Mouse (Mus musculus): ENCODE data around the gene Hpse. TPM values are rescaled to one million over a fixed set of nuclear protein-coding genes. Genes with fewer than 3 reads are reported as not detected.

Hpse gene
- polyA plus RNA-seq, 1 experiment = 0.44 TPM

DNA sequence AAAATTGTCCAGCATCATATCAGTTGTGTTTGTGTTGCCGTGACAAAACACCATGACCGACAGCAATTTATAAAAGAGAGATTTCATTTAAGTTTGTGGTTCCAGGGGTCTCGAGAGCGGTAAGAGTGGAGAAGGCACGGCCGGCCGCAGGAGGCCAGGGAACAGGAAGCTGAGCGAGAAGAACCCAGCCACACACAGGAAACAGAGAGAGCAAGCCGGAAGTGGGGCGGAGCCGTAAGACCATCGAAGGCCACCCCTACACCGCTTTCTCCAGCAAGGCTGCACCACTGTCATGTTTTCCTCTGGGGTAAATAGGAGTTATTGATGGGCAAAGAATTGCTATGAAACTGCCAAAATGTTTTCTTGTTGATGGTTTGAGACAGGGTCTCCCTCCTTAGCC is 9.2 kb upstream of the Hpse start:
- H3K36me3 ChIP-seq (ENCODE audit: control insufficient read depth, insufficient read depth) = no peaks in the 10 kb centered on the region
- TF ChIP-seq MYOD1 (IDR thresholded peaks at IDR 0.05; ENCODE audit: control insufficient read depth, insufficient read length, low read depth) (no peak), FOSL1 (IDR thresholded peaks at IDR 0.05; ENCODE audit: insufficient read depth, low read length, poor library complexity, severe bottlenecking) (no peak), MYOG (IDR thresholded peaks at IDR 0.05; ENCODE audit: control insufficient read depth, extremely low read depth, insufficient read length) (no peak), CEBPB (IDR thresholded peaks at IDR 0.05; ENCODE audit: low read depth) (no peak)

DNA sequence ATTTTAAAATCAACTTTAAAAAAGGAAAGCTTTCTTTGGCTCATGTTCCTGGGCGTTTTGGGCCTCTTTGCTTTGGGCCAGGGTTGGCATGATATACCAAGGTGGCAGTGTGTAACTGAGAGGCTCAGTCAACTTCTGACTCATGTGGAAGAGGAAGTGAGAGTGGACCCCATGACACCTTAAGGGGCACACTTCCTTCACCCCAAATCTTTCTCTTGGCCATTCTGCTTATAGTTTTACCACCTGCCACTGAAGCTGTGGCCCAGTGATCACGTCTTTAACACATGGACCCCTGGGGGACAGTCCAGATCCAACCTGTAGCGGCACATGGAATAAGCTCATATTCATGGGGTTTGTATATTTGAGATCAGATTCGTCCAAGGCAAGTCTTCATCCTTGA is 6.5 kb upstream of the Hpse start:
- H3K79me2 ChIP-seq (ENCODE audit: control insufficient read depth, insufficient read depth) = no peaks in the 10 kb centered on the region
- H3K79me3 ChIP-seq (ENCODE audit: low read depth) = no peaks in the 10 kb centered on the region
- H3K4me3 ChIP-seq (ENCODE audit: insufficient read depth, poor library complexity, severe bottlenecking) = no peak overlapping the region
- H3K27me3 ChIP-seq (ENCODE audit: control insufficient read depth, insufficient read depth, insufficient read length) = no peaks in the 10 kb centered on the region
- TF ChIP-seq FOSL1 (IDR thresholded peaks at IDR 0.05; ENCODE audit: insufficient read depth, low read length, poor library complexity, severe bottlenecking) (no peak), CEBPB (IDR thresholded peaks at IDR 0.05; ENCODE audit: low read depth) (no peak), USF1 (IDR thresholded peaks at IDR 0.05; ENCODE audit: low read depth) (no peak), MYOG (IDR thresholded peaks at IDR 0.05; ENCODE audit: control insufficient read depth, extremely low read depth, insufficient read length) (no peak), MYOD1 (IDR thresholded peaks at IDR 0.05; ENCODE audit: control insufficient read depth, insufficient read length, low read depth) (no peak), CTCF (IDR thresholded peaks at IDR 0.05; ENCODE audit: control insufficient read depth, insufficient read depth, insufficient read length) (no peak), MAX (IDR thresholded peaks at IDR 0.05) (no peak)
- no peaks in the 10 kb centered on the region for H3K36me3 ChIP-seq (ENCODE audit: control insufficient read depth, insufficient read depth)
- no peak overlapping the region for H3ac ChIP-seq (ENCODE audit: control insufficient read depth, insufficient read length, low read depth)

More for the DNA sequence above, 9.2 kb upstream of the Hpse start:
- H3ac ChIP-seq (ENCODE audit: control insufficient read depth, insufficient read length, low read depth) = no peak overlapping the region
- no peaks in the 10 kb centered on the region for H3K27me3 ChIP-seq (ENCODE audit: control insufficient read depth, insufficient read depth, insufficient read length)
- no peaks in the 10 kb centered on the region for H3K79me3 ChIP-seq (ENCODE audit: low read depth)
- no peaks in the 10 kb centered on the region for H3K79me2 ChIP-seq (ENCODE audit: control insufficient read depth, insufficient read depth)
- no peak overlapping the region for H3K4me3 ChIP-seq (ENCODE audit: insufficient read depth, poor library complexity, severe bottlenecking)

DNA sequence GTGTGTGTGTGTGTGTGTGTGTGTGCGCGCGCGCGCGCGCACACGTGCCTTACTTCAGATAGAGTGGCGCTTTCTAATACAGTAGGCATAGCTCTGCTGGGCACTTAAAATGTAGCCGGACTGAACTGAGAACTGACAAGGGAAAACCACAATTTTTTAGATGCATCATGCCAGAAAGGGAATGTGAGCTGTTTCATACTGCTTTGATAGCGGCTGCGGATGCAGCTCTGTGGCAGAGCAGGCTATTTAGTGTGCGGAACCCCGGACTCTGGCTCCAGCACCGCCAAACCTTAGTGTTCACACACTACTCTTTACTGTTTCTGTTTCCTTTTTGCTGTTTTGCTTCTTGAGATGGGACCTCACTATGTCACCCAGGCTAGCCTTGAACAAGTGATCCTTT is 2.8 kb downstream of the Hpse start:
- Histone ChIP-seq H3K79me3 (ENCODE audit: low read depth) (no peaks in the 10 kb centered on the region), H3K79me2 (ENCODE audit: control insufficient read depth, insufficient read depth) (no peaks in the 10 kb centered on the region), H3K4me3 (ENCODE audit: insufficient read depth, poor library complexity, severe bottlenecking) (no peak overlapping the region), H3ac (ENCODE audit: control insufficient read depth, insufficient read length, low read depth) (no peak overlapping the region), H3K27me3 (ENCODE audit: control insufficient read depth, insufficient read depth, insufficient read length) (no peaks in the 10 kb centered on the region), H3K36me3 (ENCODE audit: control insufficient read depth, insufficient read depth) (no peaks in the 10 kb centered on the region)
- no peak for TF ChIP-seq CTCF (IDR thresholded peaks at IDR 0.05; ENCODE audit: control insufficient read depth, insufficient read depth, insufficient read length)

DNA sequence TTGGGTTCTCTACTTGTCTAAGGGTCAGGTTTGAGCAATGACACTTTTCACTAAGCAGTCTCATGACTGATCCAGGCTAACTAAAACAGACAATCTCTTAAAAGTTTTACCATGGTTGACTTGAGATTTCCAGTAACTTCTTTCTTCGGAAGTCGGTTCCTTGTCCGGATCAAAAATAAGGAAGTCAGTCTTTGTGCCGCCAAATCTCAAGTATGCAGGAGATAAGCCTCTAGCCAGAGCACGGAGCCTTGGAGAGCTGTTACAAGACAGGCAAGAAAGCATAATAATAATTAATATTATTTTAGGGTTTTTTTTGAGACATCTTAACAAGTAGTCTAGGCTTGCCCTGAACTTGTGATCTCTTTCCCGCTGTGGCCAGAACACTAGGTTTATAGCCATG is 8.3 kb downstream of the Hpse start:
- no peaks in the 10 kb centered on the region for H3K36me3 ChIP-seq (ENCODE audit: control insufficient read depth, insufficient read depth)
- no peaks in the 10 kb centered on the region for H3K27me3 ChIP-seq (ENCODE audit: control insufficient read depth, insufficient read depth, insufficient read length)
- H3K79me3 ChIP-seq (ENCODE audit: low read depth) = no peaks in the 10 kb centered on the region
- no peak overlapping the region for H3K4me3 ChIP-seq (ENCODE audit: insufficient read depth, poor library complexity, severe bottlenecking)
- H3ac ChIP-seq (ENCODE audit: control insufficient read depth, insufficient read length, low read depth) = no peak overlapping the region
- no peaks in the 10 kb centered on the region for H3K79me2 ChIP-seq (ENCODE audit: control insufficient read depth, insufficient read depth)
- TF ChIP-seq MAX (IDR thresholded peaks at IDR 0.05) (no peak), CTCF (IDR thresholded peaks at IDR 0.05; ENCODE audit: control insufficient read depth, insufficient read depth, insufficient read length) (no peak), CEBPB (IDR thresholded peaks at IDR 0.05; ENCODE audit: low read depth) (no peak), FOSL1 (IDR thresholded peaks at IDR 0.05; ENCODE audit: insufficient read depth, low read length, poor library complexity, severe bottlenecking) (no peak), USF1 (IDR thresholded peaks at IDR 0.05; ENCODE audit: low read depth) (no peak), MYOD1 (IDR thresholded peaks at IDR 0.05; ENCODE audit: control insufficient read depth, insufficient read length, low read depth) (no peak), MYOG (IDR thresholded peaks at IDR 0.05; ENCODE audit: control insufficient read depth, extremely low read depth, insufficient read length) (no peak)

DNA sequence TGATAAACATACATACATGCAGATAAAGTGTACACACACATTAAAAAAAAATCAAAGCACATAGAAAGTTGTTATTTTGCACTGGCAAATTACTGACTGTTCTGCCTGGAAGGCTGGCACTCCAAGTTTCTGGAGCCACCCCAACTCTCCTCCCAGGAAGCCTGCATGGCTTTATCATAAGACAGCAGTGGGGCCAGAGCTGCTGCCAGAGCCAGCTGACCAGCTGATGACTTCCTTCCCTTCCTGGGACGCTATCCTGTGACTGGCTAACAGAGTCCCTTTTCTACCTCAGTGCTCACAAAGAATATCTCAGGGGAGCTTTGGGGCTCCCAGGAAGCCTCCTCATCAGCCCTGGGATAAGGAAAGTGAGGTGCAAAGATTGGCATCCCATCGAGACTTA is 9.5 kb downstream of the Hpse start:
- Histone ChIP-seq H3K79me3 (ENCODE audit: low read depth) (no peaks in the 10 kb centered on the region), H3K27me3 (ENCODE audit: control insufficient read depth, insufficient read depth, insufficient read length) (no peaks in the 10 kb centered on the region), H3K36me3 (ENCODE audit: control insufficient read depth, insufficient read depth) (no peaks in the 10 kb centered on the region), H3K79me2 (ENCODE audit: control insufficient read depth, insufficient read depth) (no peaks in the 10 kb centered on the region), H3ac (ENCODE audit: control insufficient read depth, insufficient read length, low read depth) (no peak overlapping the region), H3K4me3 (ENCODE audit: insufficient read depth, poor library complexity, severe bottlenecking) (no peak overlapping the region)
- TF ChIP-seq MAX (IDR thresholded peaks at IDR 0.05) (no peak), USF1 (IDR thresholded peaks at IDR 0.05; ENCODE audit: low read depth) (no peak), FOSL1 (IDR thresholded peaks at IDR 0.05; ENCODE audit: insufficient read depth, low read length, poor library complexity, severe bottlenecking) (no peak), CEBPB (IDR thresholded peaks at IDR 0.05; ENCODE audit: low read depth) (no peak), MYOG (IDR thresholded peaks at IDR 0.05; ENCODE audit: control insufficient read depth, extremely low read depth, insufficient read length) (no peak), MYOD1 (IDR thresholded peaks at IDR 0.05; ENCODE audit: control insufficient read depth, insufficient read length, low read depth) (no peak), CTCF (IDR thresholded peaks at IDR 0.05; ENCODE audit: control insufficient read depth, insufficient read depth, insufficient read length) (no peak)

DNA sequence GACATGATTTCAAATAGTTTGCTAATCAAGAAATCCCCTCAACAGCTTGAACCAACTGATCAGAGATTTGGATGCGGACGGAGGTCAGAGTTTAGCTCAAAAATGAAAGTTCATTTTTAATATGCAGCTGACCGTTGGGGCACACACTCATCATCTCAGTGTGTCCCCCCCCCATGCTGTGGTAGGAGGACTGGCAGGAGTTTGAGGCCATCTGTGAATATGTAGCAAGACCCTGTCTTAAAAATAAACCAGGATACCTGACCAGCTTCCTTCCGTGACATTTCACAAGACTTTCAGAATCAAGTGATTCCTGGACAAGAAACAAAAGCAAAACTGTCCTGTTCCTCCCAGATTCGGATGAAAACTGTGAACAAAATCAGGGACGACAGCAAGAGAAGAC is 10.5 kb downstream of the Hpse start:
- H3K36me3 ChIP-seq (ENCODE audit: control insufficient read depth, insufficient read depth) = no peaks in the 10 kb centered on the region
- H3ac ChIP-seq (ENCODE audit: control insufficient read depth, insufficient read length, low read depth) = no peak overlapping the region
- H3K79me3 ChIP-seq (ENCODE audit: low read depth) = no peaks in the 10 kb centered on the region
- no peak for TF ChIP-seq USF1 (IDR thresholded peaks at IDR 0.05; ENCODE audit: low read depth)
- no peak for TF ChIP-seq CEBPB (IDR thresholded peaks at IDR 0.05; ENCODE audit: low read depth)
- TF ChIP-seq MYOD1 (IDR thresholded peaks at IDR 0.05; ENCODE audit: control insufficient read depth, insufficient read length, low read depth) = no peak
- TF ChIP-seq FOSL1 (IDR thresholded peaks at IDR 0.05; ENCODE audit: insufficient read depth, low read length, poor library complexity, severe bottlenecking) = no peak
- TF ChIP-seq MAX (IDR thresholded peaks at IDR 0.05) = no peak
- no peak for TF ChIP-seq CTCF (IDR thresholded peaks at IDR 0.05; ENCODE audit: control insufficient read depth, insufficient read depth, insufficient read length)
- TF ChIP-seq MYOG (IDR thresholded peaks at IDR 0.05; ENCODE audit: control insufficient read depth, extremely low read depth, insufficient read length) = no peak
- H3K4me3 ChIP-seq (ENCODE audit: insufficient read depth, poor library complexity, severe bottlenecking) = no peak overlapping the region
- H3K27me3 ChIP-seq (ENCODE audit: control insufficient read depth, insufficient read depth, insufficient read length) = no peaks in the 10 kb centered on the region
- H3K79me2 ChIP-seq (ENCODE audit: control insufficient read depth, insufficient read depth) = no peaks in the 10 kb centered on the region

Measured in C2C12 (cell line).